Mouse (Mus musculus) embryonic fibroblast, embryonic 13.5 days (primary cell): ENCODE measurements at regions not wholly inside any gene's neighbourhood (a gene's known extent, or its start where the extent isn't known, plus 50 kb on each side); places are given as distances from the start of the nearest gene placed in this dataset.

Source experiments
- H3K27ac ChIP-seq: 2 replicates; pipeline ENCODE4 v1.5.1; 2012; ENCODE audit warnings: low read length, control low read depth, inconsistent platforms; ENCODE audit not compliant: insufficient read depth
- H3K4me1 ChIP-seq: 2 replicates; pipeline ENCODE4 v1.6.1; 2011; ENCODE audit warnings: low read length; ENCODE audit not compliant: control insufficient read depth, insufficient read depth
- H3K4me3 ChIP-seq: 2 replicates; pipeline ENCODE4 v1.5.1; 2011; ENCODE audit warnings: mild to moderate bottlenecking, control low read depth, low read length; ENCODE audit not compliant: insufficient read depth
- CTCF ChIP-seq: IDR thresholded peaks from 2 replicates; pipeline ENCODE4 v1.5.1; 2011; ENCODE audit warnings: mild to moderate bottlenecking, control low read depth, low read length, moderate library complexity, borderline replicate concordance; ENCODE audit not compliant: insufficient read depth
- POLR2A ChIP-seq: IDR thresholded peaks from 2 replicates; pipeline ENCODE4 v1.6.1; 2011; ENCODE audit warnings: low read depth, mild to moderate bottlenecking, control low read depth, low read length, moderate library complexity

DNA sequence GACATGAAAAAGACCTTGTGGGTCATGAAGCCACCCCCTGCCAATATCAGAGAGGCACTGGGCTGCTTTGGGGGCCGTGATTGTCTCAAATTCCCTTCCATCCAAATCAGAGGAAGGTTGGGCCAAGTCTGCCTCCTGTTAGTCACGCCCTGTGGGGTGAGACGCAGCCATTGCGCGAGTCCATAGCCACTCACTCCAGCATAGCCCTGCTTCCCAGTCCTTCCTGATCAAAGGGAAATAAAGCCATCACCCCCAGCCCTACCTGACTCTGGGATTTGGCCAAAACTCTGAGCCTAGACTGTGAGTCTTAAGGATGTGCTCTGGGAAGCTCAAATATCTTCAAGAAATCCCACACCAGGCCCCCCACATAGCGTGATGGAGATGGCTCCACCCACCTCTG lies 620.4 kb upstream of the 3110018I06Rik start:
- TF ChIP-seq CTCF (no peak), POLR2A (no peak)
- H3K4me3 ChIP-seq = no peak overlapping the region
- H3K4me1 ChIP-seq = no peaks in the 10 kb centered on the region
- H3K27ac ChIP-seq = no peak overlapping the region

- TF ChIP-seq POLR2A (no peak), CTCF (no peak)
- no peak overlapping the region for H3K4me3 ChIP-seq
- H3K27ac ChIP-seq = no peak overlapping the region
- no peaks in the 10 kb centered on the region for H3K4me1 ChIP-seq
These were observed 617.0 kb upstream of the 3110018I06Rik start for GRCm38 (mm10) chr12:106871481-106871880.

- H3K4me1 ChIP-seq = no peaks in the 10 kb centered on the region
- TF ChIP-seq CTCF = no peak
- no peak for TF ChIP-seq POLR2A
- H3K27ac ChIP-seq = no peak overlapping the region
- H3K4me3 ChIP-seq = no peak overlapping the region
These were observed 615.3 kb upstream of the 3110018I06Rik start for GRCm38 (mm10) chr12:106872966-106873730.

GRCm38 (mm10) chr12:106890319-106890718 lies 598.1 kb upstream of the 3110018I06Rik start:
- peaks cover 2% of the 10 kb centered on the region; the same call in 1 of the 2 replicates for H3K4me1 ChIP-seq
- no peak for TF ChIP-seq CTCF
- TF ChIP-seq POLR2A = no peak
- no peak overlapping the region for H3K27ac ChIP-seq
- H3K4me3 ChIP-seq = no peak overlapping the region

- TF ChIP-seq CTCF (no peak), POLR2A (no peak)
- H3K27ac ChIP-seq = no peak overlapping the region
- H3K4me1 ChIP-seq = peaks cover 2% of the 10 kb centered on the region; the same call in 1 of the 2 replicates
- H3K4me3 ChIP-seq = no peak overlapping the region
These were observed 594.4 kb upstream of the 3110018I06Rik start for GRCm38 (mm10) chr12:106894061-106894460.

DNA sequence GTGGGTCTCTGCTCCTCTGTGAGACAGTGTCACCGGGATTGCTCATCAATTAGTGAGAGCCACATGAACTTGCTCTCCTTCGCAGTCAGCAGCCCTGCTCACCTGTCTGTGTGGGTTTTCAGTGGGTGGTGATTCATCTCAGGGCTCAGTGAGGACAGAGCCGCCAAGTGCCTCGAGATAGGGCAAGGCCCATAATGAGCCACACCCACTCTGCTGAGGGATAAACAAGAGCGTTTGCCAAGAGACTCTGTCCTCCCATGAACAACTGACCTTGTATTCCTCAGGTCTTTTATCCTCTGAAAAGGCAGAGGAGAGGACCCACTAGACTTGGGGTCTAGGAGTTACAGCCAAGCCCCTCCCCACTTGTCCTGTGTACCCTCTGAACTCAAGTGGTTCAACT lies 584.2 kb upstream of the 3110018I06Rik start:
- Histone ChIP-seq H3K27ac (no peak overlapping the region), H3K4me3 (no peak overlapping the region)
- TF ChIP-seq POLR2A (no peak), CTCF (no peak)

GRCm38 (mm10) chr12:106912782-106913181 lies 575.6 kb upstream of the 3110018I06Rik start:
- TF ChIP-seq POLR2A (no peak), CTCF (no peak)
- no peak overlapping the region for H3K27ac ChIP-seq
- H3K4me3 ChIP-seq = no peak overlapping the region
- H3K4me1 ChIP-seq = no peaks in the 10 kb centered on the region

More for the DNA sequence above, 584.2 kb upstream of the 3110018I06Rik start:
- no peaks in the 10 kb centered on the region for H3K4me1 ChIP-seq

- no peaks in the 10 kb centered on the region for H3K4me1 ChIP-seq
- TF ChIP-seq POLR2A (no peak), CTCF (no peak)
- H3K27ac ChIP-seq = peak overlapping the region; percentile 91; the same call in 1 of the 2 replicates
- no peak overlapping the region for H3K4me3 ChIP-seq
These were observed 565.9 kb upstream of the 3110018I06Rik start for GRCm38 (mm10) chr12:106922571-106922991.

GRCm38 (mm10) chr12:106928389-106928788 lies 560.0 kb upstream of the 3110018I06Rik start:
- no peak overlapping the region for H3K27ac ChIP-seq
- TF ChIP-seq POLR2A (no peak), CTCF (no peak)
- no peak overlapping the region for H3K4me3 ChIP-seq
- H3K4me1 ChIP-seq = no peaks in the 10 kb centered on the region

- no peak overlapping the region for H3K4me3 ChIP-seq
- no peak overlapping the region for H3K27ac ChIP-seq
- no peak for TF ChIP-seq POLR2A
- no peak for TF ChIP-seq CTCF
- no peaks in the 10 kb centered on the region for H3K4me1 ChIP-seq
These were observed 559.3 kb upstream of the 3110018I06Rik start for GRCm38 (mm10) chr12:106929161-106929560.
